Mouse (Mus musculus) G1E (cell line): ENCODE measurements around the gene 1700001K19Rik.

Source experiments
- CTCF ChIP-seq: IDR thresholded peaks from 2 replicates; pipeline ENCODE4 v1.5.1; 2012; ENCODE audit warnings: low read depth, low read length, inconsistent platforms, mixed read lengths
- TAL1 ChIP-seq: conservative IDR thresholded peaks from 2 replicates; pipeline ENCODE4 v1.6.1; 2012; ENCODE audit warnings: low read depth, low read length, inconsistent platforms, mixed read lengths

DNA sequence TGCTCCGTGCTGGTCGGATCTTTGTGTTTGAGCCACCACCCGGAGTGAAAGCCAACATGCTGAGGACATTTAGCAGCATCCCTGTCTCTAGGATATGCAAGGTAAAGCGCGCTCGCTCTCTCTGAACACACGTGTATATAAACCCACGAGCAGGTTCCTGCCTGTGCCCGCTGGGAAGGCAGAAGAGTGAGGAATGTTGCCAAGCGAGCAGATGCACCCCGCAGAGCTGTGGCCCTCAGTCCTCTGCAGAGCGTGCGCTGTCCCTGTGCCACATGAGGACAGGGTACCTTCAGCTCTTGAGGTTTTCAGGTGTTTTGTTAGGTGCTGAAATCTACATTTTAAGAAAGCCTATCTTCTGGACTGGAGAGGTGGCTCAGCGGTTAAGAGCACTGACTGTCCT lies 20.7 kb downstream of the 1700001K19Rik start:
- TF ChIP-seq CTCF (no peak), TAL1 (no peak)
